Mouse (Mus musculus): Measurements from ENCODE around the gene Defa32. TPM values are rescaled to one million over a fixed set of nuclear protein-coding genes. Genes with fewer than 3 reads are reported as not detected.
"Not testable (repeated sequence)": the region's sequence is repeated elsewhere in the genome, so short reads cannot be mapped to it uniquely, and the experiment has no call there.

The Defa32 gene
- not detected in 2 replicates for polyA plus RNA-seq (2012; rRNA removed)

GRCm38 (mm10) chr8:21528732-21529131, at the start of gene Defa32:
Defa32 (plus strand) TSS chr8:21529032.
- not testable (repeated sequence) for H3K36me3 ChIP-seq (ENCODE audit: control insufficient read depth, insufficient read depth, low read length); H3K4me1 ChIP-seq (ENCODE audit: control insufficient read depth, insufficient read depth, low read length); H3K4me3 ChIP-seq (ENCODE audit: control insufficient read depth, low read depth, low read length); H3K27me3 ChIP-seq (ENCODE audit: control insufficient read depth, insufficient read depth, low read length); H3K27ac ChIP-seq (ENCODE audit: control insufficient read depth, insufficient read depth, low read depth, low read length)

- not testable (repeated sequence) for H3K4me1 ChIP-seq (ENCODE audit: control insufficient read depth, insufficient read depth, low read length); H3K4me3 ChIP-seq (ENCODE audit: control insufficient read depth, low read depth, low read length); H3K27me3 ChIP-seq (ENCODE audit: control insufficient read depth, insufficient read depth, low read length); H3K27ac ChIP-seq (ENCODE audit: control insufficient read depth, insufficient read depth, low read depth, low read length); H3K36me3 ChIP-seq (ENCODE audit: control insufficient read depth, insufficient read depth, low read length)
Measured at GRCm38 (mm10) chr8:21508958-21509357, 19.9 kb upstream of the Defa32 start, which contains the start of gene Defa20. Defa20 (plus strand) TSS chr8:21509258.

GRCm38 (mm10) chr8:21565086-21565485, 36.3 kb downstream of the Defa32 start, which contains the start of gene Defa37:
Defa37 (plus strand) TSS chr8:21565386.
- not testable (repeated sequence) for H3K4me3 ChIP-seq (ENCODE audit: control insufficient read depth, low read depth, low read length); H3K4me1 ChIP-seq (ENCODE audit: control insufficient read depth, insufficient read depth, low read length); H3K27ac ChIP-seq (ENCODE audit: control insufficient read depth, insufficient read depth, low read depth, low read length); H3K27me3 ChIP-seq (ENCODE audit: control insufficient read depth, insufficient read depth, low read length); H3K36me3 ChIP-seq (ENCODE audit: control insufficient read depth, insufficient read depth, low read length)

Other genes starting within 250 kb of the Defa32 start
- gene Defa27, start 213.5 kb upstream of the Defa32 start, polyA plus RNA-seq (2012; rRNA removed) = not detected in 2 replicates
- gene Defa29, start 202.0 kb upstream of the Defa32 start, polyA plus RNA-seq (2012; rRNA removed) = 4.2 and 7.3 TPM in 2 replicates
- not detected in 2 replicates for gene Defa2, start 150.5 kb upstream of the Defa32 start, polyA plus RNA-seq (2012; rRNA removed)
- gene Defa33, start 137.2 kb upstream of the Defa32 start, polyA plus RNA-seq (2012; rRNA removed) = not detected in 2 replicates
- not detected in 2 replicates for gene Defa36, start 101.6 kb upstream of the Defa32 start, polyA plus RNA-seq (2012; rRNA removed)
- not detected in 2 replicates for gene Gm7849, start 72.5 kb upstream of the Defa32 start, polyA plus RNA-seq (2012; rRNA removed)
- gene Defa20, start 19.8 kb upstream of the Defa32 start, polyA plus RNA-seq (2012; rRNA removed) = not detected in 2 replicates
- not detected in 2 replicates for gene Defa37, start 36.4 kb downstream of the Defa32 start, polyA plus RNA-seq (2012; rRNA removed)
- not detected in 2 replicates for gene Defa28, start 54.0 kb downstream of the Defa32 start, polyA plus RNA-seq (2012; rRNA removed)
- not detected in 2 replicates for gene Gm7861, start 65.5 kb downstream of the Defa32 start, polyA plus RNA-seq (2012; rRNA removed)
- gene Defa26, start 89.2 kb downstream of the Defa32 start, polyA plus RNA-seq (2012; rRNA removed) = not detected in 2 replicates
- not detected in 2 replicates for gene Defa17, start 126.7 kb downstream of the Defa32 start, polyA plus RNA-seq (2012; rRNA removed)
- gene Defa34, start 136.8 kb downstream of the Defa32 start, polyA plus RNA-seq (2012; rRNA removed) = not detected in 2 replicates
- gene AY761184, start 174.6 kb downstream of the Defa32 start, polyA plus RNA-seq (2012; rRNA removed) = not detected in 2 replicates
- not detected in 2 replicates for gene Defa24, start 205.5 kb downstream of the Defa32 start, polyA plus RNA-seq (2012; rRNA removed)

All from testis, adult 2 months (tissue).